Mouse (Mus musculus) hindbrain, embryonic 13.5 days (tissue): Measurements from ENCODE around the gene Fhod1. TPM values are rescaled to one million over a fixed set of nuclear protein-coding genes. Genes with fewer than 3 reads are reported as not detected.
A peak's percentile ranks its signal among the peaks of the same experiment; 100 is the strongest.

ENCODE experiments used
- ATAC-seq: fragments of 200-750 bp; cut with Nextera tagmentation; 2 replicates; pipeline ENCODE4 v1.8.0; 2017; ENCODE audit warnings: moderate TSS enrichment; ENCODE audit not compliant: low FRiP score
- H3K27ac ChIP-seq: fragments of 300-500 bp; sonication (generic); 2 replicates; pipeline ENCODE4 v1.5.1; 2015; ENCODE audit warnings: inconsistent platforms, mild to moderate bottlenecking, moderate library complexity
- H3K27me3 ChIP-seq: fragments of 300-500 bp; sonication (generic); 2 replicates; pipeline ENCODE4 v1.6.1; 2015; ENCODE audit warnings: mild to moderate bottlenecking, inconsistent platforms
- H3K36me3 ChIP-seq: fragments of 300-500 bp; sonication (generic); 2 replicates; pipeline ENCODE4 v1.6.1; 2015; ENCODE audit warnings: mild to moderate bottlenecking, inconsistent platforms
- H3K4me1 ChIP-seq: fragments of 300-500 bp; sonication (generic); replicated peaks from 2 replicates; pipeline ENCODE4 v1.6.1; 2015; ENCODE audit warnings: inconsistent platforms
- H3K4me2 ChIP-seq: fragments of 300-500 bp; sonication (generic); 2 replicates; pipeline ENCODE4 v1.6.1; 2015; ENCODE audit warnings: inconsistent platforms, mild to moderate bottlenecking, moderate library complexity
- H3K4me3 ChIP-seq: fragments of 300-500 bp; sonication (generic); 2 replicates; pipeline ENCODE4 v1.5.1; 2015; ENCODE audit warnings: mild to moderate bottlenecking, inconsistent platforms
- H3K9ac ChIP-seq: fragments of 300-500 bp; sonication (generic); 2 replicates; pipeline ENCODE4 v1.6.1; 2015; ENCODE audit warnings: mild to moderate bottlenecking, inconsistent platforms
- H3K9me3 ChIP-seq: fragments of 300-500 bp; sonication (generic); 2 replicates; pipeline ENCODE4 v1.6.1; 2016; ENCODE audit warnings: inconsistent platforms
- WGBS: fragments of 180-500 bp; shearing (Covaris S2); methylation state at CpG from one replicate; pipeline ENCODE4 v1.1.7; 2015; 5-methylcytosine and 5-hydroxymethylcytosine counted together
- microRNA counts: library from miRNA; unstranded; fragments of <30 nt; microRNA quantifications from one replicate; lab custom pipeline; 2016
- microRNA-seq: library from miRNA; unstranded; fragments of <30 nt; microRNA quantifications from one replicate; pipeline ENCODE4, GENCODE M21; 2016
- polyA plus RNA-seq: library from polyadenylated mRNA; unstranded; fragments of >200 nt; fragmentation: Nextera tagmentation; extraction: Ambion mirVana; gene quantifications from 2 replicates; pipeline ENCODE4 v1.2.1, GENCODE M21; 2015

Gene Fhod1
- polyA plus RNA-seq, 1 experiment from 2014 or later, result 0.74 TPM

GRCm38 (mm10) chr8:105288958-105289732, 58.6 kb downstream of the Fhod1 start:
- H3K4me3 ChIP-seq, result peak overlapping the region; percentile 55
- peak; percentile 93 for ATAC-seq
- H3K4me2 ChIP-seq, result peak overlapping the region; percentile 82
- peak overlapping the region; percentile 95 for H3K27ac ChIP-seq
- under 1% methylated on average over 53 of the region's 53 CpGs for WGBS
- H3K27me3 ChIP-seq, result peaks cover 19% of the 10 kb centered on the region
- peaks cover 62% of the 10 kb centered on the region for H3K4me1 ChIP-seq
- peaks cover 17% of the 10 kb centered on the region for H3K36me3 ChIP-seq
- H3K9me3 ChIP-seq, result no peaks in the 10 kb centered on the region
- peak overlapping the region; percentile 77 for H3K9ac ChIP-seq

GRCm38 (mm10) chr8:105288231-105288630, 59.5 kb downstream of the Fhod1 start:
- ATAC-seq, result no peak

DNA sequence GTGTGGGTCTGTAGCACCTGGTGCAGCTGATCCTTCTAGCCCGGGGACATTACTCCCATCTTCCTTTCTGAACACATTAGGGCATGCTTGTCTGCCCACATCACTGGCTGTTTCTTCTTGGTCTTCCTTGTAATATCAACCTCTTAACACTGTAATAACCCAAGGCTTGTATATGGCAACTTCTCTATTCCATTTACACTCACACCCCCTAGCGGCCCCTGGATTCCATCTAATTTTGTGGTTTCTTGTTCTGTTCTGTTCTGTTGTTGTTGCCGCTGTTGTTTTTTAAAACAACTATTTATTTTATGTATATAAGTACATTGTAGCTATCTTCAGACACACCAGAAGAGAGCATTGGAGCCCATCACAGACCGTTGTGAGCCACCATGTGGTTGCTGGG, 60.8 kb downstream of the Fhod1 start:
- Histone ChIP-seq H3K9ac (peak overlapping the region; percentile 51; the same call in 1 of the 2 replicates), H3K9me3 (no peaks in the 10 kb centered on the region), H3K27ac (no peak overlapping the region), H3K4me1 (peaks cover 68% of the 10 kb centered on the region), H3K4me2 (peak overlapping the region; percentile 82), H3K27me3 (peaks cover 20% of the 10 kb centered on the region), H3K4me3 (peak overlapping the region; percentile 55), H3K36me3 (peaks cover 37% of the 10 kb centered on the region)
- 88% methylated on average over 4 of the region's 4 CpGs for WGBS
- ATAC-seq, result no peak

More at GRCm38 (mm10) chr8:105288231-105288630, 59.5 kb downstream of the Fhod1 start:
- H3K27me3 ChIP-seq, result peaks cover 17% of the 10 kb centered on the region
- H3K4me2 ChIP-seq, result peak overlapping the region; percentile 82
- peaks cover 24% of the 10 kb centered on the region for H3K36me3 ChIP-seq
- no peaks in the 10 kb centered on the region for H3K9me3 ChIP-seq
- H3K4me3 ChIP-seq, result peak overlapping the region; percentile 55
- H3K4me1 ChIP-seq, result peaks cover 68% of the 10 kb centered on the region
- H3K27ac ChIP-seq, result no peak overlapping the region
- WGBS, result 81% methylated on average over 5 of the region's 5 CpGs
- peak overlapping the region; percentile 77 for H3K9ac ChIP-seq

- WGBS, result 41% methylated on average over 12 of the region's 12 CpGs
- Histone ChIP-seq H3K9ac (peak overlapping the region; percentile 51; the same call in 1 of the 2 replicates), H3K27ac (no peak overlapping the region), H3K36me3 (peaks cover 48% of the 10 kb centered on the region), H3K9me3 (no peaks in the 10 kb centered on the region), H3K4me3 (no peak overlapping the region), H3K4me1 (peaks cover 61% of the 10 kb centered on the region), H3K4me2 (peak overlapping the region; percentile 82), H3K27me3 (peaks cover 19% of the 10 kb centered on the region)
- no peak for ATAC-seq
Measured at GRCm38 (mm10) chr8:105285514-105285913, 62.2 kb downstream of the Fhod1 start.

- no peak overlapping the region for H3K9ac ChIP-seq
- peaks cover 61% of the 10 kb centered on the region for H3K36me3 ChIP-seq
- ATAC-seq, result no peak
- 27% methylated on average over 22 of the region's 23 CpGs for WGBS
- no peak overlapping the region for H3K27ac ChIP-seq
- H3K27me3 ChIP-seq, result peaks cover 41% of the 10 kb centered on the region
- no peaks in the 10 kb centered on the region for H3K9me3 ChIP-seq
- H3K4me3 ChIP-seq, result no peak overlapping the region
- peaks cover 52% of the 10 kb centered on the region for H3K4me1 ChIP-seq
- no peak overlapping the region for H3K4me2 ChIP-seq
Measured at GRCm38 (mm10) chr8:105283074-105283473, 64.7 kb downstream of the Fhod1 start.

DNA sequence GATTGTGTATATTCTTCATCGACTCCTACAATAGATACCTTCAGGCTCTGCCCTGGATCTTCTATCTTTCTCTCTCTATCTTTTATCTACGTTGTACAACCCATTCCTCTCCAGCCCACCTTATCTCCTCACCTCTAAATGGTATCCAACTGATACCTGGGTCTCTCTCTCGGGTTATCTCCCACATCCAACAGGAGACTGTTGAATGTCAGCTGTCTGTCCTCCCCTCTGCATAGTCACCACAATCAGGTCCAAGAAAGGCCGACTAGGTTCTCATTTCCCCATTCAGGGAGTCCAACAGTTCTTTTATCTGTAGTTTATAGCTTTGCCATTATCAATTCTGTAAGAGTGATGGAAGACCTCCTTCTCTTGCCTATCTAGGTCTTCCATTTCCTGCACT, 65.5 kb downstream of the Fhod1 start:
- no peak for ATAC-seq
- Histone ChIP-seq H3K4me3 (no peak overlapping the region), H3K36me3 (peaks cover 61% of the 10 kb centered on the region), H3K9ac (no peak overlapping the region), H3K4me2 (no peak overlapping the region), H3K9me3 (no peaks in the 10 kb centered on the region), H3K27me3 (peaks cover 49% of the 10 kb centered on the region), H3K27ac (no peak overlapping the region), H3K4me1 (peaks cover 43% of the 10 kb centered on the region)
- 90% methylated on average over 4 of the region's 4 CpGs for WGBS

DNA sequence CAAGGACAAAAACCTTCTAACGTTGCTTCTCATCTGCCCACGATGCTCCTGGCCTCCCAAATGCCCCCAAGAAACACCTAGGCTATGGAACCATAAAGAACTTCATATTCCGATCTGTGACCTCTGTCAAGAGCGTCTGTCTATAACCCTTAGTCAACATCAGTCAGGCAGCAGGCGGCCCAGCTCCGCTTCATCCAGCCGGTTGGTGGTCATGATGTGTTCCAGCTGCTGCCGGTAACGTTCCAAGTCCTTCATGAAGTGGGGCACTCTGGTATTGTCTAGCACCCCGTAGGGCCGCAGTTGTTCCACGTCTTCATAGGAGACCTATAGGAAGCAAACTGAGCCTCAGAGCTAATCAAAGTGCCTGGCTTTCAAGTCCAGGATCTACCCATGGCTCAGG, 65.9 kb downstream of the Fhod1 start:
- Histone ChIP-seq H3K4me2 (no peak overlapping the region), H3K9ac (no peak overlapping the region), H3K9me3 (no peaks in the 10 kb centered on the region), H3K27me3 (peaks cover 53% of the 10 kb centered on the region), H3K4me3 (no peak overlapping the region), H3K4me1 (peaks cover 41% of the 10 kb centered on the region), H3K36me3 (peaks cover 61% of the 10 kb centered on the region), H3K27ac (no peak overlapping the region)
- ATAC-seq, result no peak
- WGBS, result 92% methylated on average over 12 of the region's 12 CpGs

DNA sequence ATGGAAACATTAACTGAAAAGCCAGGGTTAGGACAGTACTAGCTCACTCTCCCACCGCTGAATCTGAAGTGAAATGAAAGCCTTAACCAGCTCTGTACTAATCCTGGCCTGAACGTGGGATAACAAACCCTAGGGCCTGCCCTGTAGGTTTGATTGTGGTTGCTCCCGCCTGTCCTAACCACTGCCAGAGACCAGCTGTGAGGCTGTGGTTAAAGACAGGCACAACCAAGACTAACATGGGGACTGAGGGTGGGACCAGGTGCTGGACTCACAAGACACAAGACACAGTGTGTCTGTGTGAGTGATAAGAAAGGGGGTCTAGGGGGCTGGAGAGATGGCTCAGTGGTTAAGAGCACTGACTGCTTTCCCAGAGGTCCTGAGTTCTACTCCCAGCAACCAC, 67.2 kb downstream of the Fhod1 start:
- peaks cover 66% of the 10 kb centered on the region for H3K27me3 ChIP-seq
- H3K9ac ChIP-seq, result no peak overlapping the region
- no peaks in the 10 kb centered on the region for H3K9me3 ChIP-seq
- peaks cover 56% of the 10 kb centered on the region for H3K36me3 ChIP-seq
- no peak overlapping the region for H3K4me3 ChIP-seq
- WGBS, result 76% methylated on average over 3 of the region's 3 CpGs
- no peak overlapping the region for H3K4me2 ChIP-seq
- no peak for ATAC-seq
- H3K4me1 ChIP-seq, result peaks cover 41% of the 10 kb centered on the region
- no peak overlapping the region for H3K27ac ChIP-seq

MicroRNA genes within 50 kb of the gene (microRNA counts, 519-probe panel; counts per million panel counts)
- microRNA mmu-miR-328 (lab: Ali Mortazavi, UCI), result 3,478 counts per million, percentile 44 among the panel's probes with 10 or more counts

Small RNAs within 50 kb of the gene (microRNA-seq; reads per million reads assigned to microRNA genes)
- gene Gm27320 (not detected), gene Mir328 (359 reads per million, percentile 64 among the genes with 10 or more reads in this experiment)

Other genes starting within 250 kb of the Fhod1 start
- gene Ces4a, start 216.2 kb downstream of the Fhod1 start, polyA plus RNA-seq, result not detected in 2 replicates
- gene Cbfb, start 177.3 kb downstream of the Fhod1 start, polyA plus RNA-seq, result 33.0 and 35.6 TPM in 2 replicates
- 27.4 and 29.5 TPM in 2 replicates for gene D230025D16Rik, start 122.8 kb downstream of the Fhod1 start, polyA plus RNA-seq
- 6.2 and 6.7 TPM in 2 replicates for gene B3gnt9, start 92.8 kb downstream of the Fhod1 start, polyA plus RNA-seq
- 19.9 and 21.1 TPM in 2 replicates for gene Tradd, start 83.3 kb downstream of the Fhod1 start, polyA plus RNA-seq
- 1.1 and 1.2 TPM in 2 replicates for gene Fbxl8, start 83.3 kb downstream of the Fhod1 start, polyA plus RNA-seq
- 0.27 and 0.44 TPM in 2 replicates for gene Hsf4, start 78.2 kb downstream of the Fhod1 start, polyA plus RNA-seq
- gene Nol3, start 71.8 kb downstream of the Fhod1 start, polyA plus RNA-seq, result 3.9 and 4.5 TPM in 2 replicates
- 114 and 119 TPM in 2 replicates for gene 4931428F04Rik, start 58.1 kb downstream of the Fhod1 start, polyA plus RNA-seq
- 14.3 and 14.6 TPM in 2 replicates for gene Exoc3l, start 51.9 kb downstream of the Fhod1 start, polyA plus RNA-seq
- 45.6 and 47.0 TPM in 2 replicates for gene E2f4, start 50.3 kb downstream of the Fhod1 start, polyA plus RNA-seq
- 1.5 and 1.6 TPM in 2 replicates for gene Elmo3, start 42.4 kb downstream of the Fhod1 start, polyA plus RNA-seq
- gene Lrrc29, start 21.7 kb downstream of the Fhod1 start, polyA plus RNA-seq, result 0.82 and 1.4 TPM in 2 replicates
- gene Tmem208, start 21.6 kb downstream of the Fhod1 start, polyA plus RNA-seq, result 133 and 136 TPM in 2 replicates
- 7.3 and 7.4 TPM in 2 replicates for gene Slc9a5, start 890 bp upstream of the Fhod1 start, polyA plus RNA-seq
- 1.6 and 1.9 TPM in 2 replicates for gene Plekhg4, start 25.3 kb upstream of the Fhod1 start, polyA plus RNA-seq
- gene Kctd19, start 65.5 kb upstream of the Fhod1 start, polyA plus RNA-seq, result not detected in 2 replicates
- 1.1 and 1.7 TPM in 2 replicates for gene Lrrc36, start 65.6 kb upstream of the Fhod1 start, polyA plus RNA-seq
- 170 and 181 TPM in 2 replicates for gene Tppp3, start 123.6 kb upstream of the Fhod1 start, polyA plus RNA-seq
- gene Zdhhc1, start 148.9 kb upstream of the Fhod1 start, polyA plus RNA-seq, result 30.9 and 34.3 TPM in 2 replicates
- gene Hsd11b2, start 170.8 kb upstream of the Fhod1 start, polyA plus RNA-seq, result 7.8 and 11.0 TPM in 2 replicates
- gene Atp6v0d1, start 218.1 kb upstream of the Fhod1 start, polyA plus RNA-seq, result 201 and 203 TPM in 2 replicates